Mouse (Mus musculus): ENCODE results near the gene Lamb3.

Gene Lamb3

GRCm38 (mm10) chr1:193310519-193311085 lies 103.1 kb downstream of the Lamb3 start:
- no peak for DNase-seq (ENCODE audit: low read depth, low spot score)

- DNase-seq (ENCODE audit: low read depth, low spot score) = no peak
These were observed 104.1 kb downstream of the Lamb3 start for GRCm38 (mm10) chr1:193311596-193311995.

- no peak for DNase-seq (ENCODE audit: low read depth, low spot score)
These were observed 108.3 kb downstream of the Lamb3 start for GRCm38 (mm10) chr1:193315705-193316357.

GRCm38 (mm10) chr1:193316358-193316750 lies 108.9 kb downstream of the Lamb3 start:
- DNase-seq (ENCODE audit: low read depth, low spot score) = no peak

- DNase-seq (ENCODE audit: low read depth, low spot score) = peak; percentile 11
These were observed 109.7 kb downstream of the Lamb3 start for GRCm38 (mm10) chr1:193317159-193317559.

- DNase-seq (ENCODE audit: low read depth, low spot score) = no peak
These were observed 112.2 kb downstream of the Lamb3 start for GRCm38 (mm10) chr1:193319721-193320120.

- no peak for DNase-seq (ENCODE audit: low read depth, low spot score)
These were observed 112.9 kb downstream of the Lamb3 start for GRCm38 (mm10) chr1:193320398-193320797.

GRCm38 (mm10) chr1:193323686-193324085 lies 116.2 kb downstream of the Lamb3 start:
- DNase-seq (ENCODE audit: low read depth, low spot score) = no peak

- DNase-seq (ENCODE audit: low read depth, low spot score) = peak; percentile 50
These were observed 116.7 kb downstream of the Lamb3 start for GRCm38 (mm10) chr1:193324224-193324623.

- no peak for DNase-seq (ENCODE audit: low read depth, low spot score)
These were observed 118.4 kb downstream of the Lamb3 start for GRCm38 (mm10) chr1:193325891-193326290.

GRCm38 (mm10) chr1:193326456-193327145 lies 119.1 kb downstream of the Lamb3 start:
- DNase-seq (ENCODE audit: low read depth, low spot score) = no peak

GRCm38 (mm10) chr1:193327216-193327615 lies 119.7 kb downstream of the Lamb3 start:
- no peak for DNase-seq (ENCODE audit: low read depth, low spot score)

- no peak for DNase-seq (ENCODE audit: low read depth, low spot score)
These were observed 120.2 kb downstream of the Lamb3 start for GRCm38 (mm10) chr1:193327686-193328085.

- DNase-seq (ENCODE audit: low read depth, low spot score) = no peak
These were observed 122.1 kb downstream of the Lamb3 start for GRCm38 (mm10) chr1:193329557-193329956.

- DNase-seq (ENCODE audit: low read depth, low spot score) = peak; percentile 42
These were observed 122.7 kb downstream of the Lamb3 start for GRCm38 (mm10) chr1:193330172-193330571.

- no peak for DNase-seq (ENCODE audit: low read depth, low spot score)
These were observed 123.1 kb downstream of the Lamb3 start for GRCm38 (mm10) chr1:193330626-193331025.

- DNase-seq (ENCODE audit: low read depth, low spot score) = no peak
These were observed 124.5 kb downstream of the Lamb3 start for GRCm38 (mm10) chr1:193332018-193332417.

GRCm38 (mm10) chr1:193332671-193333070 lies 125.2 kb downstream of the Lamb3 start:
- no peak for DNase-seq (ENCODE audit: low read depth, low spot score)

GRCm38 (mm10) chr1:193333776-193334175 lies 126.3 kb downstream of the Lamb3 start:
- DNase-seq (ENCODE audit: low read depth, low spot score) = no peak

GRCm38 (mm10) chr1:193334546-193334945 lies 127.0 kb downstream of the Lamb3 start:
- no peak for DNase-seq (ENCODE audit: low read depth, low spot score)

- no peak for DNase-seq (ENCODE audit: low read depth, low spot score)
These were observed 128.9 kb downstream of the Lamb3 start for GRCm38 (mm10) chr1:193336122-193337017.

GRCm38 (mm10) chr1:193337018-193337321 lies 129.5 kb downstream of the Lamb3 start:
- DNase-seq (ENCODE audit: low read depth, low spot score) = no peak

Measured in ES-CJ7 (cell line).